ENCODE assay signal across 26 mouse cellular contexts in genomic region chr10:127866232-127866631, GRCm38 (mm10). TPM values are rescaled to one million over a fixed set of nuclear protein-coding genes. Genes with fewer than 3 reads are reported as not detected.
"Had no signal": no experiment of that assay in that cellular context is flagged by ENCODE, and none has a peak within 500 bp of the region (broad histone marks: within the 10 kb centered on the region; RNA-seq: fewer than 3 reads in every experiment).

Rdh16f2 (plus strand) TSS chr10:127866474.

- H3K4me3 ChIP-seq: hindbrain, embryonic 15.5 days; limb, embryonic 12.5 days; limb, embryonic 15.5 days; lung, embryonic 15.5 days; megakaryocyte, embryonic 14.5 days; midbrain, embryonic 10.5 days; midbrain, embryonic 13.5 days; myocyte; neural tube, embryonic 13.5 days had no signal

- ATAC-seq: midbrain, embryonic 13.5 days; midbrain, embryonic 16.5 days had no signal

- H3K4me1 ChIP-seq: hindbrain, embryonic 15.5 days; limb, embryonic 12.5 days; limb, embryonic 15.5 days; lung, embryonic 15.5 days; megakaryocyte, embryonic 14.5 days; midbrain, embryonic 10.5 days; midbrain, embryonic 13.5 days; neural tube, embryonic 13.5 days had no signal

- H3K9ac ChIP-seq: hindbrain, embryonic 15.5 days; limb, embryonic 12.5 days; limb, embryonic 15.5 days; liver, embryonic 14.5 days; lung, embryonic 15.5 days; midbrain, embryonic 13.5 days; neural tube, embryonic 13.5 days had no signal

- H3K27me3 ChIP-seq: hindbrain, embryonic 15.5 days; limb, embryonic 12.5 days; limb, embryonic 15.5 days; lung, embryonic 15.5 days; midbrain, embryonic 13.5 days; neural tube, embryonic 13.5 days had no signal

- H3K27ac ChIP-seq: hindbrain, embryonic 15.5 days; limb, embryonic 12.5 days; limb, embryonic 15.5 days; liver, embryonic 14.5 days; lung, embryonic 15.5 days; midbrain, embryonic 10.5 days; midbrain, embryonic 13.5 days; neural tube, embryonic 13.5 days had no signal

- H3K36me3 ChIP-seq: hindbrain, embryonic 15.5 days; limb, embryonic 12.5 days; limb, embryonic 15.5 days; lung, embryonic 15.5 days; midbrain, embryonic 10.5 days; midbrain, embryonic 13.5 days; neural tube, embryonic 13.5 days had no signal

- H3K4me2 ChIP-seq: hindbrain, embryonic 15.5 days; limb, embryonic 12.5 days; limb, embryonic 15.5 days; lung, embryonic 15.5 days; midbrain, embryonic 13.5 days; neural tube, embryonic 13.5 days had no signal

- DNase-seq: left cerebral cortex, postnatal 4 days; lung, adult 18-20 months; lung, postnatal 10 days; lung, postnatal 36 days; retina, postnatal 1 day; right cerebral cortex, postnatal 25 days; thymus, adult 18-20 months; thymus, postnatal 36 days had no signal

- H3K9me3 ChIP-seq: hindbrain, embryonic 15.5 days; limb, embryonic 15.5 days; lung, embryonic 15.5 days; midbrain, embryonic 13.5 days had no signal

RNA-seq across cellular contexts. Expression of gene Rdh16f2, which starts in this region (rescaled TPM):
- total RNA-seq: layer of hippocampus, adult 18-20 months; layer of hippocampus, postnatal 14 days; left cerebral cortex, adult 8-10 months; left cerebral cortex, postnatal 14 days; left cerebral cortex, postnatal 4 days; monocyte, adult 5-6 weeks; neutrophil, adult 5-6 weeks had no signal
- polyA plus RNA-seq: hindbrain, embryonic 15.5 days; limb, embryonic 12.5 days; limb, embryonic 15.5 days; lung, embryonic 15.5 days; midbrain, embryonic 10.5 days; midbrain, embryonic 13.5 days; midbrain, embryonic 16.5 days; neural tube, embryonic 13.5 days; urinary bladder, adult 2 months had no signal
